Comparison of ENCODE assay signal across 8 mouse cellular contexts in genomic region chr2:31974809-31975371, GRCm38 (mm10). TPM values are rescaled to one million over a fixed set of nuclear protein-coding genes. Genes with fewer than 3 reads are reported as not detected.
A peak's percentile ranks its signal among the peaks of the same experiment; 100 is the strongest.
DNase-seq lines count a peak whose midpoint lies in the region; ATAC-seq and TF ChIP-seq lines count a peak whose summit lies in the region.

No protein-coding gene starts in this region.

- H3K4me2 ChIP-seq in hindbrain, embryonic 14.5 days (replicated peaks) = peak overlapping the region; percentile 91
- peak overlapping the region; percentile 92 for H3K4me2 ChIP-seq in midbrain, embryonic 16.5 days (ENCODE audit: low read length)

- 9% methylated on average over 13 of the region's 13 CpGs for WGBS in hindbrain, embryonic 14.5 days
- WGBS in midbrain, embryonic 16.5 days = 11% methylated on average over 13 of the region's 13 CpGs

- no peak for TF ChIP-seq POLR2A in bone marrow macrophage, adult 2 months (IDR thresholded peaks at IDR 0.05; ENCODE audit: borderline replicate concordance, low read depth, low read length)

- peak overlapping the region; percentile 97 for H3K4me3 ChIP-seq in layer of hippocampus, adult 2 months
- H3K4me3 ChIP-seq in bone marrow macrophage, adult 2 months (ENCODE audit: insufficient read depth, low read length) = peak overlapping the region; percentile 89
- H3K4me3 ChIP-seq in hindbrain, embryonic 14.5 days (replicated peaks; ENCODE audit: low read length) = peak overlapping the region; percentile 85
- H3K4me3 ChIP-seq in midbrain, embryonic 16.5 days (ENCODE audit: low read depth, low read length) = peak overlapping the region; percentile 75

- peaks cover 48% of the 10 kb centered on the region for H3K36me3 ChIP-seq in hindbrain, embryonic 14.5 days (replicated peaks; ENCODE audit: control insufficient read depth, insufficient read depth)
- H3K36me3 ChIP-seq in midbrain, embryonic 16.5 days (ENCODE audit: control insufficient read depth, insufficient read depth, low read length) = peaks cover 13% of the 10 kb centered on the region

- no peak for ATAC-seq in hindbrain, embryonic 14.5 days (ENCODE audit: low FRiP score)
- ATAC-seq in midbrain, embryonic 16.5 days = no peak

- no peak for DNase-seq in layer of hippocampus, adult 2 months (ENCODE audit: low spot score in 2 of 2)
- DNase-seq in layer of hippocampus, postnatal 36 days = no peak
- DNase-seq in hindbrain, embryonic 14.5 days (ENCODE audit: low spot score) = no peak
- no peak for DNase-seq in layer of hippocampus, adult 9-10 months (ENCODE audit: low spot score)
- no peak for DNase-seq in frontal cortex, postnatal 10 days (ENCODE audit: low spot score in 2 of 2)
- DNase-seq in cerebellum, postnatal 36 days = no peak

- peaks cover 14% of the 10 kb centered on the region for H3K4me1 ChIP-seq in bone marrow macrophage, adult 2 months (ENCODE audit: control insufficient read depth, insufficient read depth, low read length)
- peaks cover 12% of the 10 kb centered on the region for H3K4me1 ChIP-seq in hindbrain, embryonic 14.5 days (replicated peaks; ENCODE audit: control insufficient read depth, insufficient read depth, low read length)
- H3K4me1 ChIP-seq in midbrain, embryonic 16.5 days (ENCODE audit: control insufficient read depth, insufficient read depth, low read length) = peaks cover 16% of the 10 kb centered on the region

- H3K27ac ChIP-seq in layer of hippocampus, adult 2 months = peak overlapping the region; percentile 93
- H3K27ac ChIP-seq in bone marrow macrophage, adult 2 months (ENCODE audit: insufficient read depth, low read depth, low read length) = peak overlapping the region; percentile 53
- peak overlapping the region; percentile 74 for H3K27ac ChIP-seq in hindbrain, embryonic 14.5 days
- H3K27ac ChIP-seq in midbrain, embryonic 16.5 days (ENCODE audit: low read length) = peak overlapping the region; percentile 62; the same call in 1 of the 2 replicates

- TF ChIP-seq CTCF in layer of hippocampus, adult 2 months (conservative IDR thresholded peaks at IDR 0.05) = no peak
- no peak for TF ChIP-seq CTCF in bone marrow macrophage, adult 2 months (IDR thresholded peaks at IDR 0.05; ENCODE audit: low read depth, low read length)

- no peaks in the 10 kb centered on the region for H3K27me3 ChIP-seq in hindbrain, embryonic 14.5 days (ENCODE audit: control insufficient read depth, insufficient read depth, low read length)
- H3K27me3 ChIP-seq in midbrain, embryonic 16.5 days (ENCODE audit: control insufficient read depth, insufficient read depth, low read depth, low read length) = no peaks in the 10 kb centered on the region

- peak overlapping the region; percentile 92 for H3K9ac ChIP-seq in hindbrain, embryonic 14.5 days
- H3K9ac ChIP-seq in midbrain, embryonic 16.5 days (ENCODE audit: low read depth, low read length) = peak overlapping the region; percentile 90

- no peaks in the 10 kb centered on the region for H3K9me3 ChIP-seq in hindbrain, embryonic 14.5 days (ENCODE audit: control insufficient read depth, low read length)
- H3K9me3 ChIP-seq in midbrain, embryonic 16.5 days (replicated peaks; ENCODE audit: control insufficient read depth, low read length, poor library complexity, severe bottlenecking) = no peaks in the 10 kb centered on the region

RNA-seq across cellular contexts. Expression of gene Nup214, which starts 0.7 kb away (rescaled TPM):
- 10 to 100 TPM; 67.0 to 69.3 TPM for total RNA-seq in layer of hippocampus, adult 2 months (2021)
- total RNA-seq in layer of hippocampus, postnatal 36 days (2021) = 10 to 100 TPM; 54.1 to 66.7 TPM
- polyA plus RNA-seq in bone marrow macrophage, adult 2 months (2012; ENCODE audit: insufficient read depth, insufficient read length, missing spikeins) = 47.3 and 63.3 TPM in 2 replicates
- 46.7 and 53.5 TPM in 2 replicates for polyA plus RNA-seq in hindbrain, embryonic 14.5 days (2014; fragmentation: Nextera tagmentation; extraction: Ambion mirVana)
- polyA plus RNA-seq in midbrain, embryonic 16.5 days (2015; fragmentation: Nextera tagmentation; extraction: Ambion mirVana) = 63.9 and 68.0 TPM in 2 replicates

RNA-seq across cellular contexts. Expression of gene Aif1l, which starts 25.0 kb away (rescaled TPM):
- total RNA-seq in layer of hippocampus, adult 2 months (2021) = 1 to 10 TPM; 6.0 to 7.4 TPM
- total RNA-seq in layer of hippocampus, postnatal 36 days (2021) = 1 to 10 TPM; 6.1 to 8.8 TPM
- polyA plus RNA-seq in bone marrow macrophage, adult 2 months (2012; ENCODE audit: insufficient read depth, insufficient read length, missing spikeins) = not detected in 2 replicates
- polyA plus RNA-seq in hindbrain, embryonic 14.5 days (2014; fragmentation: Nextera tagmentation; extraction: Ambion mirVana) = 22.8 and 28.4 TPM in 2 replicates
- 27.0 and 28.3 TPM in 2 replicates for polyA plus RNA-seq in midbrain, embryonic 16.5 days (2015; fragmentation: Nextera tagmentation; extraction: Ambion mirVana)

Comparison
In these comparisons a context has a peak if more than half of its experiments do, and no peak if none do; other contexts are left out.
1. RNA of gene Aif1l, which starts 25.0 kb away (polyA plus RNA-seq): 27.0 to 28.3 TPM in midbrain, embryonic 16.5 days and 22.8 to 28.4 TPM in hindbrain, embryonic 14.5 days; not detected in bone marrow macrophage, adult 2 months; every median in the first group is over 10 times any median in the second.
2. Peak in every context shown above with its lines, with median percentiles within 50 percentile points of each other: H3K27ac ChIP-seq and H3K4me3 ChIP-seq.